Mouse (Mus musculus): ENCODE data around the gene Ptrhd1. TPM values are rescaled to one million over a fixed set of nuclear protein-coding genes. Genes with fewer than 3 reads are reported as not detected.

Gene Ptrhd1
- polyA plus RNA-seq (2015; fragmentation: Nextera tagmentation; extraction: Ambion mirVana): 2.1 TPM in 2 replicates

DNA sequence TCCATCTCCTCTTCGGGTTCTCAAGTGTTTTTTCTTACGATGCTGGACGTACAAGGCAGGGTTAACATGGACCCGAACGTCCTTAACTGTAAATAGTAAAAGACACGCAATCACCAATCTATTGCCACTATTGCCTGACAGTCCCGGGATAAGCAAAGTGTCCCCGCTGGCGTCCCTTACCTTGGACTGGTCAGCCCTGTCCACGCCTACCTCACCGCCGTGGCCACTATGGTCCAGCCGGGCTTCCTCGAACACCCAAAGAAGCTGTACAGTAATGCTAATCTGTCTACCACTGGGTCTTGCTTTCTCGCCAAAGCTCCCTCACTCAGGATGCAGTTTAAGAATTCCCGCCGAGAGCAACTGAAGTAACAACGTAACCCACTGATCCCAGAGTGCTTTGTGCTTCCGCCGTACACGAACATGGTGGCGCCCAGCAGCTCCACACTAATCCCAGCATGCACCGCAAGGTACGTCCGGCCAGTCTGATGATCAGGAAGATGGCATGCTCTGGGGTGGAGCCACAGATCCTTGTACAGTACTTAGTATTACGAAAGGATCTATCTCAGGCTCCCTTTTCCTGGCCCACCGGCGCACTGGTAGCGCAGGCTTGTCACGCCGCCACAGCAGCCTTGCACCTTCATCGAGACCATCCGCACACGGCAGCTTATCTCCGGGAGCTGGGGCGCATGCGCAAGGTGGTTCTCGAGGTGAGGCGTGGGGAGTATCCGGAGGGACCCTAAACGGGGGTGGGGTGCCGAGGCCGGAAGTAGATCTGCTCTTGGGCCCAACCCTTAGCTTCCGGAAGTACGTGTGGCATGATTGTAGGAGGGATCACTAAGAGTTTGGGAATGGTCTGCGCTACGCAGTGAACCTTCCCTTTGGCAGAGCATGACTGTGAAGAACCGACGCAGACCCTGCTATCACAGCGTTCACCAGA, at the start of gene Ptrhd1, which contains the start of gene Cenpo:
Gene Ptrhd1 (plus strand): TSS at position 456 of the 937 bp plus-strand sequence.
Gene Cenpo (minus strand): TSS at position 723 of the 937 bp plus-strand sequence.
- Histone ChIP-seq H3K4me2 (peak within 1 kb of the TSS; percentile 78), H3K27me3 (no peaks in the 10 kb centered on the region), H3K36me3 (replicated peaks) (peaks cover 22% of the 10 kb centered on the region), H3K9me3 (replicated peaks) (no peaks in the 10 kb centered on the region), H3K9ac (peak within 1 kb of the TSS; percentile 69), H3K4me3 (replicated peaks) (peak within 1 kb of the TSS; percentile 81), H3K27ac (replicated peaks) (peak within 1 kb of the TSS; percentile 92), H3K4me1 (replicated peaks) (peaks cover 23% of the 10 kb centered on the region)
- under 1% methylated on average over 50 of the region's 50 CpGs for WGBS (ENCODE audit: insufficient replicate concordance)
- ATAC-seq (ENCODE audit: insufficient read depth): peak; percentile 95

DNA sequence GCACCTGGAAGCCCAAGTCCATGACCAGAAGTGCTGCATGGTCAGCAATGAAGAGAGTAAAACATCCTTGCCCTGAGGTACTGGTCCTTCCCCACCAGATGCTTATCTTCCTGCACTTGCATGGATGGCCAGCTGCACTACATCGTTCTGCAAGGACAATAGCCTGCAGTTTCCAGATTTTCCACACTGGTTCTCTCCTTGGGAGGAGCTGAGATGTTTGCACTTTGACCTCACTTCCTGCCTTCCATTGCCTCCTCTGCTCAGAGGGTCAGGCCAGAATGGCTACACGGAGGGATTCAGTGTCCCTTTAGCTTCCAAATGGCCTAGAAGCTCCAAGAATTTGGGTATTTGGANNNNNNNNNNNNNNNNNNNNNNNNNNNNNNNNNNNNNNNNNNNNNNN, 49.2 kb upstream of the Ptrhd1 start:
- H3K9ac ChIP-seq: no peak overlapping the region
- no peaks in the 10 kb centered on the region for H3K36me3 ChIP-seq (replicated peaks)
- H3K27ac ChIP-seq (replicated peaks): no peak overlapping the region
- H3K4me2 ChIP-seq: no peak overlapping the region
- WGBS (ENCODE audit: insufficient replicate concordance): 34% methylated on average over 2 of the region's 2 CpGs
- H3K4me3 ChIP-seq (replicated peaks): no peak overlapping the region
- H3K4me1 ChIP-seq (replicated peaks): no peaks in the 10 kb centered on the region
- ATAC-seq (ENCODE audit: insufficient read depth): no peak
- no peaks in the 10 kb centered on the region for H3K9me3 ChIP-seq (replicated peaks)
- H3K27me3 ChIP-seq: no peaks in the 10 kb centered on the region

DNA sequence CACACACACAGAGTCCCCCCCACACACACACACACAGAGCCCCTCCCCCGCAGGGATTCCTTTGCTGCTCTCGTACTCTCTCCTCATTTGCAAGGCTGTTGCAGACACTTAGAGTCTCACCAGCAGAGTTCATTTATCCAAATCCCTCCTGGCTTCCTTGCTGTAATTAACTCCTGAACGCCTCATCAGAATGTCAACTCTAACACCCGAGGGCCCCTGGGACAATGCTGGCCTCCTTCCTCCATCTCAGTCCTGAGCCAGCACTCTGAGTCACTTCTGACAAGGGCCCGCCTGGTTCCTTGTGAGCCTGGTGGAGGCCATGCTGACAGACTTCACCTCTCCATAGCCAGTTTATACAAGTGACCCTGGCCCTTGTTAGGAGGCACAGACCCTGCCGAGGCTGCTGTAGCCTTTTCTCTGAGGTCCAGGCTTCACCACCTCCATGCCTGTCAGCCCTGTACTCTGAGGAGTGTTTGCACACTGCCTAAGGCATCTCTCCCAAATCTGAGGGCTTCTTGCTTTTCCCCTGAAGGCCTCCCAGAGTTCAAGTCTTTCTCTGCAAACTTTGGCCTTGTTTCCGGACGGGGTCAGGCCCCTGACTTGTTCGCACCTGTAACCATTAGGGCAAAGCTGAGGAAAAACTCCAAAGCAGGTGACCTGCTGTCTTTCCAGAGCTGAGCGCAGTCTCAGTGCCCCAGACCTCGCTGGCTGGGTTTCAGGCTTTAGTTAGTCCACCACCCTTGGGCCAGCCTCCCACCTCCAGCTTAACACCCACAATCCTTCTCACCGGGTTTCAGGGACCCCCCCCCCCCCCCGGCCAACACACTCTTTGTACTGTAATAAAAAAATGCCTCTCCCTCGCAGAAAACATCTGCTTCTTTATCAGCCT, 45.4 kb upstream of the Ptrhd1 start:
- no peak overlapping the region for H3K9ac ChIP-seq
- H3K9me3 ChIP-seq (replicated peaks): no peaks in the 10 kb centered on the region
- no peaks in the 10 kb centered on the region for H3K36me3 ChIP-seq (replicated peaks)
- H3K4me1 ChIP-seq (replicated peaks): no peaks in the 10 kb centered on the region
- H3K27ac ChIP-seq (replicated peaks): no peak overlapping the region
- H3K27me3 ChIP-seq: no peaks in the 10 kb centered on the region
- ATAC-seq (ENCODE audit: insufficient read depth): no peak
- WGBS (ENCODE audit: insufficient replicate concordance): 38% methylated on average over 14 of the region's 14 CpGs
- no peak overlapping the region for H3K4me2 ChIP-seq
- no peak overlapping the region for H3K4me3 ChIP-seq (replicated peaks)

DNA sequence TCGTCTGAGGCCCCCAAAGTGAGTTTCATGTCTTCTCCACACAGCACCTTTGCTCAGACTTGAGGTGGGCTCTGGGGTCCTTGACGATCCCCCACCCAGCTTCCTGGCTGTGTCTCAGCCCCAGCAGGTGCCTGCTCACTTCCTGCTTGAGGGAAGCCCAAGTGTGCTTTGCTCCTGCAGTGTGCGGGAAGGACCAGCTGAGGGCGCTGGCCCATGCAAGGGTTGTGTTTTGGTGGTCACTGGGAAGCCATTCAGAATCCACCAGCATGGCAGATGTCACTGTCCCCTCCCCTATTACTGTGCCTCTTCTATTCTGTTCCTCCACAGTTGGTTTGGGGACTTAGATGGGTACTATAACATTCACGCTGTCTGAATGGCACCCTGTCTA, 44.8 kb upstream of the Ptrhd1 start:
- H3K36me3 ChIP-seq (replicated peaks): no peaks in the 10 kb centered on the region
- no peak overlapping the region for H3K4me2 ChIP-seq
- WGBS (ENCODE audit: insufficient replicate concordance): 29% methylated on average over 5 of the region's 5 CpGs
- no peaks in the 10 kb centered on the region for H3K9me3 ChIP-seq (replicated peaks)
- no peak overlapping the region for H3K4me3 ChIP-seq (replicated peaks)
- no peak overlapping the region for H3K27ac ChIP-seq (replicated peaks)
- no peak for ATAC-seq (ENCODE audit: insufficient read depth)
- no peaks in the 10 kb centered on the region for H3K27me3 ChIP-seq
- no peaks in the 10 kb centered on the region for H3K4me1 ChIP-seq (replicated peaks)
- H3K9ac ChIP-seq: no peak overlapping the region

DNA sequence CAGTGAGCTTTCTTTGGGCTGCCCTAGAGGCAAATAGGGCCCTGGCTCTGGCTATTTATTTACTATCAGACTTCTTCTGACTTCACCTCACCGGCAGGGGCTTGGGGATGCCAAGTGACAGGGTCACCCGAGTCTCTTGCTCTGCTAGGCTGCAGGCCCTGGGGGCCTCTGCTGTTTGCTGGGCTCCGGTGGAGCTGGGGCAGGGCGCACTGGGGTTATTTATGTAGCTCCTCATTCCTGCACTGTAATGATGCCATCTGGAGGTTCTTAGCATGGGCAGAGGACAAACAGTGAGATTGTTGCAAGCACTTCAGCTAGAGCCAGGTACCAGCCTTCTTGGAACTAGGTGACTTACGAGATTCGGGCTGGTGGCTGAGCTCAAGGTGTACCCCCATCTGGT, 41.3 kb upstream of the Ptrhd1 start:
- H3K4me2 ChIP-seq: no peak overlapping the region
- no peaks in the 10 kb centered on the region for H3K36me3 ChIP-seq (replicated peaks)
- no peaks in the 10 kb centered on the region for H3K4me1 ChIP-seq (replicated peaks)
- WGBS (ENCODE audit: insufficient replicate concordance): 65% methylated on average over 6 of the region's 6 CpGs
- ATAC-seq (ENCODE audit: insufficient read depth): no peak
- no peaks in the 10 kb centered on the region for H3K27me3 ChIP-seq
- no peaks in the 10 kb centered on the region for H3K9me3 ChIP-seq (replicated peaks)
- H3K9ac ChIP-seq: no peak overlapping the region
- H3K27ac ChIP-seq (replicated peaks): no peak overlapping the region
- no peak overlapping the region for H3K4me3 ChIP-seq (replicated peaks)

DNA sequence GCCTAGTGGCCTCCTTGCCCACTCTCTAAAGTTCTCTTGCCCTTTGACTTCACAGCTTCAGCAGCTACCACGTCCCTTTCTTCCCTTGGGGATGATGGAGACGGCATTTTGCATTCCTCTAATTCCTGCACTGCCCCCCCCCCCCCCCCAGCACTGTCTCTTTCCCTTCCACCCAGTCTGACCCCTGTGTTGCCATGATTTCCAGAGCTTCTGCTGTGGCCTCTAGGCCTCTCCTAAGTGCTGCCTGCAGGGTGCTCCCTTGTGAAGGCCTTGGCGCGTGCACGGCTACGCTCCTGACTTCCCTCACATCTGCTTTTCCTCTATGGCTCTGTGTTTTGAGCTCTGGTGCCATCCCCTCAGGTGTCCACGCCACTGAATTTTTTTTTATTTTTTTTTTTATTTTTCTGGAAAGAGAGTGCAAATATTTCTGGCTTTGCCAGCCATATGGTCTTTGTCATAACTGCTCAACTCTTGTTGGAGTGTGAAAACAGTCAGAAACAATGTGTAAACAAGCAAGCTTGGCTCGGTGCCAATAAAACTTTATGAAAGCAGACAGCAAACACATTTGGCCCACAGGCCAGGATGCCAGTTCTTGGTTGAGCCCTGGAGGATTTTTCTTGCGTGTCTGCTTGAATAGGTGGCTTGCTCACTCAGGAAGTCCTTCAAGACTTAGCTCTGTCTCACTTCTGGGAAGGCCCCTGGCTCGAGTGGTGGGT, 40.6 kb upstream of the Ptrhd1 start:
- no peak overlapping the region for H3K4me2 ChIP-seq
- no peaks in the 10 kb centered on the region for H3K36me3 ChIP-seq (replicated peaks)
- no peaks in the 10 kb centered on the region for H3K4me1 ChIP-seq (replicated peaks)
- no peak for ATAC-seq (ENCODE audit: insufficient read depth)
- no peak overlapping the region for H3K9ac ChIP-seq
- WGBS (ENCODE audit: insufficient replicate concordance): 75% methylated on average over 10 of the region's 10 CpGs
- no peaks in the 10 kb centered on the region for H3K27me3 ChIP-seq
- no peaks in the 10 kb centered on the region for H3K9me3 ChIP-seq (replicated peaks)
- H3K4me3 ChIP-seq (replicated peaks): no peak overlapping the region
- H3K27ac ChIP-seq (replicated peaks): no peak overlapping the region

DNA sequence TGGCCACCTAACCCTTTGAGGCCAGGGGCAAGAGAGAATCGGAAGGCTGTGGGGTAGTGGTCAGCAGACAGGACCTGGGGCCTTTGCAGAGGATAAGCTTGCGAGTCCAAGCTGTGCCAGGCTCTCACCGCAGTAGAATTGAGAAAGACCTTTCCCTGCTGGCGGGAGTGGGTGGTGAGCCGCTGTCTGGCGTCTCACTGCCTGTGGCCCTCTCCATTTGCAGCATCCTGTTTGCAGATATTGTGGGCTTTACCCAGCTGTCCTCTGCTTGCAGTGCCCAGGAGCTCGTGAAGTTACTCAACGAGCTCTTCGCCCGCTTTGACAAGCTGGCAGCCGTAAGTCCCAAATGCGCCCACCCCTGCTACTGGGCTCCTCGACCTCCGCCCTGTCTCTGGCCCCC, 39.2 kb upstream of the Ptrhd1 start:
- Histone ChIP-seq H3K36me3 (replicated peaks) (no peaks in the 10 kb centered on the region), H3K27me3 (no peaks in the 10 kb centered on the region), H3K27ac (replicated peaks) (no peak overlapping the region), H3K9ac (no peak overlapping the region), H3K4me1 (replicated peaks) (no peaks in the 10 kb centered on the region), H3K4me2 (no peak overlapping the region), H3K4me3 (replicated peaks) (no peak overlapping the region), H3K9me3 (replicated peaks) (no peaks in the 10 kb centered on the region)
- ATAC-seq (ENCODE audit: insufficient read depth): no peak
- 81% methylated on average over 14 of the region's 14 CpGs for WGBS (ENCODE audit: insufficient replicate concordance)

DNA sequence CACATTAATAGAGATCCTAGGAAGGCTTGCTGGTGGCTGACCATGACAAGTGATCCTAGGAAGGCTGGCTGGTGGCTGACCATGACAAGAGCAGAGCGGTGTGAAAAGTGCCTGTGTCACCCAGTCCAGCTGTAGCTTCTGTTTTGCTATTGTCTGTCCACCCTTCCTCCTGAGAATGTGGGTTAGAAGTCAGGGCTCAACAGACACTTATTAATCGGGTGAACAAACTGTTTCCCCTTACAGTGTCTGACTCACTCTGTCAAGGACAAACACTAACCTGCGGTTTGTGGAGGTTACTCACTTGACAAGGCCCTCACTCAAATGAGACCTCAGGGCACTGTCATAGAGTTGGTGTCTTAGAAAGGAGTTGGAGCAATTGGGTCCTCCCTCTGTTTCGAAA, 35.1 kb upstream of the Ptrhd1 start:
- H3K9ac ChIP-seq: no peak overlapping the region
- H3K36me3 ChIP-seq (replicated peaks): no peaks in the 10 kb centered on the region
- WGBS (ENCODE audit: insufficient replicate concordance): 65% methylated on average over 4 of the region's 4 CpGs
- no peak for ATAC-seq (ENCODE audit: insufficient read depth)
- no peaks in the 10 kb centered on the region for H3K27me3 ChIP-seq
- H3K4me3 ChIP-seq (replicated peaks): no peak overlapping the region
- H3K27ac ChIP-seq (replicated peaks): no peak overlapping the region
- no peaks in the 10 kb centered on the region for H3K9me3 ChIP-seq (replicated peaks)
- H3K4me2 ChIP-seq: no peak overlapping the region
- H3K4me1 ChIP-seq (replicated peaks): no peaks in the 10 kb centered on the region

DNA sequence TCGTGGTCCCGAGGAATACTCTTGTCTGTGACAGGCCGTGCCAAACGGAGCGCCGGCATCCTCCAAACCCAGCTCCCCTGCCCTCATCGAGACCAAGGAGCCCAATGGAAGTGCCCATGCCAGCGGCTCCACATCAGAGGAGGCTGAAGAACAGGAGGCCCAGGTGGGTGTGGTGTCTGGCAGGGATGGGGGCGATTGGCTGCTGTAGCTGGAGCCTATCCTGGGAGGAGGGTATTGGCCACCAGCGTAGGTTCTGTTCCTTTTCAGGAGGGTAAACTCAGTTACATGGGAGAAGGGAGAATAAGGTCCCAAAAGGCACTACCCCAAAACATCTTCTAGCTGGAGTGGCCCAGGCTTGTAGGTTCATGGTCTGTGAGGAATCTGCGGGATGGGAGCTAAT, 34.6 kb upstream of the Ptrhd1 start:
- WGBS (ENCODE audit: insufficient replicate concordance): 87% methylated on average over 11 of the region's 11 CpGs
- H3K36me3 ChIP-seq (replicated peaks): no peaks in the 10 kb centered on the region
- H3K27me3 ChIP-seq: no peaks in the 10 kb centered on the region
- no peak overlapping the region for H3K4me2 ChIP-seq
- no peak for ATAC-seq (ENCODE audit: insufficient read depth)
- no peak overlapping the region for H3K4me3 ChIP-seq (replicated peaks)
- H3K9ac ChIP-seq: no peak overlapping the region
- H3K9me3 ChIP-seq (replicated peaks): no peaks in the 10 kb centered on the region
- no peak overlapping the region for H3K27ac ChIP-seq (replicated peaks)
- H3K4me1 ChIP-seq (replicated peaks): no peaks in the 10 kb centered on the region

DNA sequence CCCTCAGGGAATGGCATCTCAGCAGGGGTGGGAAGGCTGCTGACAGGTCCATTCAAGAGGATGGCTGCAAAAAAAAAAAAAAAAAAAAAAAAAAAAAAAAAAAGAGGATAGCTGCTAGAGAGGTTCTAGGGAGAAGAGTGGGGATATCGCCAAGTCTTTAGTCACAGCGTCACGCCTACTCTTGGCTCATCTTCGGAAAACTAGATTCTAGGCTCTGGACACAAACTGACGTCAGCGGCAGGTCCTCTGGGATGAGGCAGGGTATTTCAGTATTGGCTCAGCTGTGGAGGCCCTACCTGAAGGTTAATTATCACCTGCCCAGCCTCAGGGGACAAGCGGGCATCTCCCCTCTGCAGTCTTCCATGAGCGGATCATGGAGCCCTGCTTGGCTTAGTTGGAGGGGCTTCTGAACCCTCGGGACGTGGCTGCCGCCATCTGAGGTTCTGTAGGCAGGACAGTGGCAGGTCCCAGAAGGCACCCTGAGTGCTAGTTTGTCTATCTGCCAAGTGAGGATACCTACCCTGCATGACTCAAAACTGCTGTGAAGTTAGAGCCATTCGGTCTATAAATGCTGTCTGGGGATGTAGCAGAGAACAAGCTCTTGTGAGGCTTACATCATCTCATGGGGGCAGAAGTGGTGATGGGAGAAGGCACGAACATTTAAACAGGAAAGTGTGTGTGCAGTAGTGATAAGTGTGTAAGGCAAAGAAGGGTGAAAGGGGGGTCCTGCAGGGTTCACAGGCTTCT, 32.2 kb upstream of the Ptrhd1 start:
- Histone ChIP-seq H3K27me3 (no peaks in the 10 kb centered on the region), H3K9ac (no peak overlapping the region), H3K27ac (replicated peaks) (no peak overlapping the region), H3K4me2 (no peak overlapping the region), H3K36me3 (replicated peaks) (no peaks in the 10 kb centered on the region), H3K9me3 (replicated peaks) (no peaks in the 10 kb centered on the region), H3K4me3 (replicated peaks) (no peak overlapping the region), H3K4me1 (replicated peaks) (no peaks in the 10 kb centered on the region)
- ATAC-seq (ENCODE audit: insufficient read depth): no peak
- 74% methylated on average over 13 of the region's 13 CpGs for WGBS (ENCODE audit: insufficient replicate concordance)
